Mouse (Mus musculus): ENCODE data around the gene F2. TPM values are rescaled to one million over a fixed set of nuclear protein-coding genes. Genes with fewer than 3 reads are reported as not detected.
A peak's percentile ranks its signal among the peaks of the same experiment; 100 is the strongest.
"Not testable (repeated sequence)": the region's sequence is repeated elsewhere in the genome, so short reads cannot be mapped to it uniquely, and the experiment has no call there.

Gene F2
- total RNA-seq, 2 experiments from 2014 or later, result 0.14 to 0.19 TPM

GRCm38 (mm10) chr2:91649553-91650359, 13.5 kb upstream of the F2 start, which contains the start of the genes Zfp408 and Arhgap1:
Zfp408 (minus strand) TSS chr2:91649791.
Arhgap1 (plus strand) TSS chr2:91649860.
- peak; percentile 98 for DNase-seq (ENCODE audit: extremely low spot score in 1 of 2, low spot score in 2 of 2)
- intact Hi-C loops (cut with DNase I), result no loop called here

DNA sequence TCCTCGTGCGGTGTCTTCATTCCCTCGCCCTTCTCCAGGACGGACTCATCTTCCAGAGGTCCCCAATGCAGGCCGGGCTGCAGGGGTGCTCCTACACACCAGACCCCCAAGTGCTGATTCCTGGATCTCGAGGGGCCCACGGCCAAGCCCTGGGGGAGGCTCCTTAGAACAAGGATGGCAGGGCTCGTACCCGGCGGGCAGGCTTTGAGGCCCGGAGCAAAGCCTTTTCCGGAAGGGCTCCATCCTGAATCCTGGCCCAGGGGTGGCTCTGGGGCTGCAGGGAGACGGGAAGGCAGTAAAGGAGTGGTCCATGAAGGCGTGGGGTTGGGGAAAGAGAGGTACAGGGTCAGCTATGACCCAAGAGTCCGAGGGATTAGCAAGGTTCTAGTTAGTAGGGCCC, 12.9 kb upstream of the F2 start:
- intact Hi-C loops (cut with DNase I), result no loop called here
- no peak for DNase-seq (ENCODE audit: extremely low spot score in 1 of 2, low spot score in 2 of 2)

- intact Hi-C loops (cut with DNase I), result no loop called here
- DNase-seq (ENCODE audit: extremely low spot score in 1 of 2, low spot score in 2 of 2), result peak in 1 of 2 experiments; percentile 67
Measured at GRCm38 (mm10) chr2:91646733-91647132, 10.5 kb upstream of the F2 start.

- intact Hi-C loops (cut with DNase I), result no loop called here
- DNase-seq (ENCODE audit: extremely low spot score in 1 of 2, low spot score in 2 of 2), result no peak
Measured at GRCm38 (mm10) chr2:91645811-91646210, 9.6 kb upstream of the F2 start.

DNA sequence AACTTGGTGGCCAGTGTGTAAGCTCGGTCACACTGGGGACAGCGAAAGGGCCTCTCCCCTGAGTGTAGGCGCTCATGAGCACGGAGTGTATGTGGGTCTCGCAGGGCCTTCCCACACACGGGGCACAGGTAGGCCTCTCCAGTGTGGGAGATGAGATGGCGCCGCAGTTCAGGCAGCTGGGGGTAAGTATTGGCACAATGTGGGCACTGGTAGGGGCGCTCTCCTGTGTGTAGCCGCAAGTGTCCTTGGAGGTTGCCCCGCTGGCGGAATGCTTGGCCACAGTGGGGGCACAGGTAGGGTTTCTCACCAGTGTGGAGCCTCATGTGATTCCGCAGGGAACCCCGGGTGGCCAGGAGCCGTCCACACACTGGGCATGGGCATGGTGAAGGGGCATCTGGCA, 9.1 kb upstream of the F2 start:
- no peak for DNase-seq (ENCODE audit: extremely low spot score in 1 of 2, low spot score in 2 of 2)
- intact Hi-C loops (cut with DNase I), result no loop called here

GRCm38 (mm10) chr2:91644021-91644420, 7.8 kb upstream of the F2 start:
- DNase-seq (ENCODE audit: extremely low spot score in 1 of 2, low spot score in 2 of 2), result no peak
- intact Hi-C loops (cut with DNase I), result no loop called here

DNA sequence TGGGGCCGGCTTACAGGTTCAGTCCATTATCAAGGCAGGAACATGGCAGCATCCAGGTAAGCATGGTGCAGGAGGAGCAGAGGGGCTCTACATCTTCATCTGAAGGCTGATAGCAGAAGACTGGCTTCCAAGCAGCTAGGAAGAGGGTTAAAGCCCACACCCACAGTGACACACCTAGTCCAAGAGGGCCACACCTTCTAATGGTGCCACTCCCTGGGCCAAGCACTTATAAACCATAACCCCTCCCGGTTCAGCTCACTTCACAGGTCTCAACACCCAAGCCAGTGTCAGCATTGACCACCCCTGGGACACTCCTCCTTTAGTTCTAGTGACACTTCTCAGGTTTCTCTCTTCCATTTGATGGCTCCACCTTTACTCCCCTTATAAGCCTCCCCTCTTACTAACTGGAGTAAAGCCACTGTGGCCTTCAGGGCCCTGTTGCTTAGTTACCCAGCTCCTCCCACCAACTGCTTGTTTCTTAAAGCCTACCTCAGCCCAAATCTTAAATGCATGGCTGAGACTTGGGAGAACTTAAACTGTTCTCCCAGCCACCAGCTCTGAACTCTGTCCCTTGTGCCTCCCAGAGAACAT, 6.7 kb upstream of the F2 start:
- no peak for DNase-seq (ENCODE audit: extremely low spot score in 1 of 2, low spot score in 2 of 2)
- intact Hi-C loops (cut with DNase I), result no loop called here

- intact Hi-C loops (cut with DNase I), result no loop called here
- DNase-seq (ENCODE audit: extremely low spot score in 1 of 2, low spot score in 2 of 2), result no peak
Measured at GRCm38 (mm10) chr2:91638931-91639330, 2.7 kb upstream of the F2 start.

DNA sequence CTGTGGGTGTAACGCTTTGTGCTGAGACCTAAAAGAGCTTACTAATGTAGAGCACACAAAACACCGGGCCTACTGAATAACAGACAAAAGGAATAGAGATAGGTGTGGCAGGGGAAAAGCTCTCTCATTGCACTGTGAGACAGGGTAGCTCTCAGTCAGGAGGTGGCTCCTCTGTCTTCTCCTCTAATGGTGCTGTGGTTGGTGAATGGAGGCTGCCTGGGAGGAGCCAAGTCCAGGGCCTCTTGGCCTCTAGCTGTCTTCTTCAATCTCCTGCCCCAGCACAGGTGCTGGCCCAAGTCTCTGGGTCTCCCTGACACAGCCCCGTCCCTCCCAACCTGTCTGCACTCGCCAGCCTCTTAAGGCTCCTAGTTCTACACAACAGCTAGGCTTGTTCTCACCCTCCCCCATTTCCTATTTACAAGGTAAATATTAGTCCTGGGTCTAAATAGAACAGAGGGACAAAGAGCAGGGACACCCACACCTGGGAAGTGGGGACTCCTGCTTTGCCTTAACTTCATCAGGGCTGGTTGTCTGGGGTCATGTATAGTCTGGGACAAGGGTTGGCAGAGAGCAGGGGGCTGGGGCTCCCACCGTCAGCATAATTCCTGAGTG, 619 bp upstream of the F2 start:
- intact Hi-C loops (cut with DNase I), result no loop called here
- DNase-seq (ENCODE audit: extremely low spot score in 1 of 2, low spot score in 2 of 2), result no peak

- no peak for DNase-seq (ENCODE audit: extremely low spot score in 1 of 2, low spot score in 2 of 2)
- intact Hi-C loops (cut with DNase I), result no loop called here
Measured at GRCm38 (mm10) chr2:91635486-91635885, 728 bp downstream of the F2 start.

DNA sequence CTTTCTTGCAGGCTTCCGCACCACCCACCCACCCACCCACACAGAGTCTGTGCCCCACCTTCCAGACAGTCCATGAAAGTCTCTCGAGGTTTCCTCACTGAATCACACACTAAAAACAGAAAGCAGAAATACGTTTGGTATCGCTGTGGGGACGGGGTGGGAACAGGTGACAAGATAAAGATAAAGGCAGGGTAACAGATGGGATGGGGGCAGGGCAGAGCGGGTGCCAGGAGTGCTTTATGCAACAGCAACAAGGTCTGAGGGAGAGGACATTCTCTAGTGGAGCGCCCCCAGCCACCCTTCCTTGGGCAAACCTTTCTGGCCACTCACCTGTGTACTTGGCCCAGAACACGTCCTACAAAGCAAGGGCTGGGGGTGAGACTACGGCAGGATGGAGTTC, 1.4 kb downstream of the F2 start:
- intact Hi-C loops (cut with DNase I), result no loop called here
- no peak for DNase-seq (ENCODE audit: extremely low spot score in 1 of 2, low spot score in 2 of 2)

DNA sequence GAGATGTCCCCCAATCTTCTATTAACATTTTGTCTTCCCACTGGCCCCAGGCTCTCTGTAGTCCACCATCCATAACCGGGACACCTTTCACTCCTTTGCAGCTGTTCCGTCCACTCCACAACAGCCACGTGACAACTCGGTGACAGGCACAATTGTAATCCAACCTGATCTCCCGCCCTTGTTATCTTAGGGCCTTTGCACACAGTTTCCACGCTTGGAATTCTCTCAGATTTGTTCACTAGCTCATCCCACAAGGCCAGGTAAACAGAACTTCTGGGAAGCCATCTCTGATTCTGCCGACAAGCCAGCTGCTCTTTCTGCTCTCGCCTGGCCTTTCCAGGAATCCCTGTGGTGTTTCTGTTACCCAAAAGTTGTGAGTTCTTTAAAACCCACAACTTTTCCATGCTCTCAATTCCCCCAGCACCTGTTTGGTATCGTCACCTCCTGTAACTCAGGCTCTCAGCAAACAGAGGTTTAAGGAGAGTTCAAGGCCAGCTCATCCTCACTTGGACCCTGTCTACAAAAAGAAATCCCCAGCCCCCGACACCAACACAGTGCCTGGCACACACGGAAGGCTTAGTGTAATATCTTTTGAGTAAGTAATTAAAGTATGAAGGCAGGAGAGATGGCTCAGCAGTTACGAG, 2.8 kb downstream of the F2 start:
- DNase-seq (ENCODE audit: extremely low spot score in 1 of 2, low spot score in 2 of 2), result no peak
- intact Hi-C loops (cut with DNase I), result no loop called here

DNA sequence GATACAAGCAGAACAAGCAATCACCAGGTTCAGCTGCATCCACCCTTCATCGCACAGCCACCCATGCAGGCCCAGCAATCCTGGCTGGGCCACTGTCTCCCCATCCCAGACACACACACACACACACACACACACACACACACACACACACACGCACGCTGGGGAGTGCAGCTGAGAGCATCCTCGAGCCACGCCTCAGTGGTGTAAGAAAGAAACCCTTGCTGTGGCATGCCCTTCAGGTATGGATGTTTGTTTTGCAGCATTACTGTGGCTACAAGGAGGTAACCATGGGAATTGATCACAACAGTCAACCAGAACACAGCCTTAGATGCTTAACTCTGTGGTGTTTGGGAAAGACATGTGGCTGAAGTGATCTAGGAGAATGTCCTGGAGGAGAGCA, 3.9 kb downstream of the F2 start:
- intact Hi-C loops (cut with DNase I), result no loop called here
- DNase-seq (ENCODE audit: extremely low spot score in 1 of 2, low spot score in 2 of 2), result no peak

DNA sequence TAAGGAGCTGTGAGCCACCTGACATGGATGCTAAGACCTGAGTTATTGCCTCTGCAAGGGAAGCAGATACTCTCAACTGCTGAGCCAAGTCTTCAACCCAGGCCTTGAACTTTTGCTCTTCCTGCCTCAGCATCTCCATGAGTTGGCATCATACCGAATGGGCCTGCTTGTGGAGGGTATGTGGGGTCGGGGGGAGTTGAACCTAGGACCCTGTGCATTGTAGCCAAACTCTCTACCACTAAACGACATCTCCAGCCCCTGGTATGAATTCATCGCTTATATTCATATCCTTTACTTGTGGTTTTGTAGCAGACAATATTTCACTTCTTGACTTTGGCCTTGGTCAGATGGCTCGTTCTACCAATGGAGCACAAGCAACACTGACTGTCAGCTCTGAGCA, 4.4 kb downstream of the F2 start:
- DNase-seq (ENCODE audit: extremely low spot score in 1 of 2, low spot score in 2 of 2), result no peak

DNA sequence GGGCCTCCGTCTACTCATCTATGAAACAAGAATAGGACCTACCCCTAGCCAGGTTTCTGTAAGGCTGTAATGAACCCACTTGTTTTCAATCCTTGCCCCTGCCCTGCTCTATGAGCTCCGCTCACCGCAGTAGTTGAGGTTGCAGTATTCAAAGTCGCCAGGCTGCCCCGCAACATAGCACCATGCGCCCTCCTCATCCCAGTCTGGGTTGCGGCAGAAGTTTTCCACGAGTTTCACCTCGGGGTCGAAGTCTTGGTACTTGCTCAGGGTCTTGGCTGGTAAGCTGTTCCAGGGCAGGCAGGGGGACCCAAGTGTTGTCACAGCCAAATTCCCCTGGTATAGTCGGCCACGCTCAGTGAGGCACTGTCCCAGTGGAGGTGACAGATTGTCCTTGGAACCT, 5.8 kb downstream of the F2 start:
- no peak for DNase-seq (ENCODE audit: extremely low spot score in 1 of 2, low spot score in 2 of 2)
- intact Hi-C loops (cut with DNase I), result no loop called here

More for the DNA sequence above, 4.4 kb downstream of the F2 start:
- intact Hi-C loops (cut with DNase I), result no loop called here

DNA sequence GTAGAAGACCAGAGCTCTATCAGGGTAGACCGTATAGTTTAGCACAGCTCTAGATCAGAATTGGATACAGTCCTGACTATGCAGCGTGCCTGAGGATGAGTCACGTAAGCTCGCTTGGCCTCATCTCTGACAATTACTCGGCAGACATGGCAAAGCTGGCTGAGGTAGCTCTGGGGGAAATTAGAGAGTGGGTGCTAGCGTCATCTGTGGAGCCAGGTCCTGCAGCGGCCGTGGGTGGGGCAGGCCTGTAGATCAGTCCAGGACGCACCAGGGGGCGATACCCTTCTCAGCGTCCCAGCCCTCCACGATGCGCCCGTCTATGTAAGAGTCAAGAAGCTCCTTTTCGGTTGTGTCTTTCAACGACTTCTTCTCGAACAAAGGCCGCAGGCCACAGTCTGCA, 6.5 kb downstream of the F2 start:
- intact Hi-C loops (cut with DNase I), result no loop called here
- DNase-seq (ENCODE audit: extremely low spot score in 1 of 2, low spot score in 2 of 2), result no peak

DNA sequence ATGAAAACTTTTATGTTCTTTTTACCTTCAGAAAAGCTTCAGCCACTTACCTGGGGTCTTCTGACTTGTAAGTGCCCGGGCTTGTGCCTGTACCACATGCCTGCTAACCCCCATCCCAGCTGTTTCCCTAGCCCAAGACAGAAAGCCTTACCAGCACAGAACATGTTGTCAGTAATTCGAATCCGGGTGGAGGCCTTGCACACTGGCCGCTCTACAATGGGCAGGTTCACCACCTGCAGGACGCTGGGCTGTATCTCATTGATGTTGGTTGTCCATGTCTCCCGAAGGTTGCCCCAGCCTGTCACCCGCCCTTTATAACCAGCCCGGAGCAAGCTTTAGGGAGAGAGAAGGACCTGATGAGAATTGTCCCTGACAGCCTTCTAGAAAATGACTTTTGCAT, 8.0 kb downstream of the F2 start:
- intact Hi-C loops (cut with DNase I), result no loop called here
- DNase-seq (ENCODE audit: extremely low spot score in 1 of 2, low spot score in 2 of 2), result no peak

DNA sequence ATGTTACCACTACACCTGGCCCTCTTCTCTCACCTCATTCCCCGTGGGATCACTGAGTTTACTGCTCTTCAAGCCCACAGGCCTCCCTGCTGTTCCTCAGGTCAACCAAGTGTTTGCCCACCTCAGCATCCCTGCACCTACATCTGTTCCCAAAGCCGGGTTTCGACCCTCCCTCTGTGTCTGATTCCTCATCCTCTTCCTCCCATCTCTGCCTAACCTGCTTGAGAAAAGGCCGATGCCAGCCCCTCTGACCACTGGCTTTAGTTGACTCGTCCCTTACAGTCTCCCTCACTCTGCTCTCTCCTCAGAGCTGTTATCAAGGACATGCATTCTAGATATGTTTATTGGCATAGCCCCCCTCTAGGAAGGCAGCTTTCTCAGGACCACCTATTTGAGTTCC, 8.7 kb downstream of the F2 start:
- intact Hi-C loops (cut with DNase I), result no loop called here
- DNase-seq (ENCODE audit: extremely low spot score in 1 of 2, low spot score in 2 of 2), result no peak

GRCm38 (mm10) chr2:91623366-91623765, 12.8 kb downstream of the F2 start:
- intact Hi-C loops (cut with DNase I); DNase-seq (ENCODE audit: extremely low spot score in 1 of 2, low spot score in 2 of 2): not testable (repeated sequence)

GRCm38 (mm10) chr2:91622356-91622755, 13.9 kb downstream of the F2 start:
- no peak for DNase-seq (ENCODE audit: extremely low spot score in 1 of 2, low spot score in 2 of 2)
- intact Hi-C loops (cut with DNase I), result no loop called here

Data from left cerebral cortex, postnatal 10 days (tissue).